Mouse (Mus musculus): Measurements from ENCODE around the gene Trio.

Trio gene

GRCm38 (mm10) chr15:27920751-27921150 lies 104.9 kb downstream of the Trio start:
- DNase-seq (ENCODE audit: low spot score): no peak

DNA sequence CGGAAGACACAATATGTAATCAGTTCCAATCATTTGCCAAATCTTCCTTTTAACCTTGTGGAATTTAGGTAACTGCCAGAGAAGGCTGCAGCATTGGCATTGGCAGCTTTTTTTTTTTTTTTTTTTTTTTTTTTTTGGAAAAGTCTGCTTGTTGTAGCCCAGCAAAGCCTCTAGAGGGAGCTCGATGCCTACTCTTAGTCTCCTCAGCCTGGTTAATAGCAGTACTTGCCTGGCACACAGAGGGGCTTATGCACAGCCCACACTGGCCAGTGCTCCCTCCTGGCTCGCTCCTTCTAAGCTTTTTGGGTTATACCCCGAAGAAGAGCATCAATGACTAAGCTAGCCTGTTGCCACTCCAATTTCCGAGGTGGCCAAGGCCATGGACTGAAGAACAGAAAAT lies 106.1 kb downstream of the Trio start:
- peak; percentile 59 for DNase-seq (ENCODE audit: low spot score)

DNA sequence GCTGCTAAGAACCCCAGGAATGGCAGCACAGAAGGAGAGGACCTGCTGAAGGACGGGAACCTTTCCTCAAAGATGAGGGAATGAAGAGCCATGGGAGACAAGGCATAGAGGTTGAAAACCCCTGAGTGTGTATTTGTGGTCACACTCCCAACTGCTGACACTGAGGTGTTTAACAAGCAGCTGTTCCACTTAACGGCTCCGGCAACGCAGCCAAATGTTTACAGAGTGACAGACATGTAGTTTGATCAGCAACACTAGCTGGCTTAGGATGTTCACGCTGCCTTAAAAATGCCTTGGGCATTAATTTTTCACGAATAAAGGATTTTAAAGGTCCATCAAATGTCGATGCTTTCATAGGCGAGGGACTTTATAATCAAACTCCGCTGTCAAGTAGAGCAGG lies 106.8 kb downstream of the Trio start:
- DNase-seq (ENCODE audit: low spot score): no peak

GRCm38 (mm10) chr15:27916204-27916603 lies 109.4 kb downstream of the Trio start:
- DNase-seq (ENCODE audit: low spot score): no peak

DNA sequence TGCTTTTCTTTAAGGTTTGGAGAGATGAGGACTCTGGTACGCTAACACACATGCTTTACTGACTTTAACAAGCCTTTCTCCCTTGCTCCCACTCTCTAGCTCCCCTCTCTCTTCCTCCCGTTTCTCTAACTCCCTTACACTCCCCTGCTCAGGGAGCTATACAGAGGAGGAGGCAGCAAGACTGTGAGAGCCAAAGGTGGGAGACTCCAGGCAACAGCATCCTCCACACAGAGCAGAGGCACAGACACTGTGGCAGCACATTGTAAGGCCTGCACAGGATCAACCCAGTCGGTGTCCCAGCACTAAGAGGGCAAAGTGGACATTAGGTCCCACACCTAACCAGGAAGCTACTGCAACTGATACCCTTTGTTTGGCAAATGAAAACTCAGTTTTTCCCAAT lies 112.6 kb downstream of the Trio start:
- DNase-seq (ENCODE audit: low spot score): no peak

GRCm38 (mm10) chr15:27911196-27911595 lies 114.5 kb downstream of the Trio start:
- DNase-seq (ENCODE audit: low spot score): no peak

- DNase-seq (ENCODE audit: low spot score): no peak
Measured at GRCm38 (mm10) chr15:27910179-27910578, 115.5 kb downstream of the Trio start.

GRCm38 (mm10) chr15:27907649-27908048 lies 118.0 kb downstream of the Trio start:
- no peak for DNase-seq (ENCODE audit: low spot score)

- DNase-seq (ENCODE audit: low spot score): no peak
Measured at GRCm38 (mm10) chr15:27906409-27906808, 119.2 kb downstream of the Trio start.

- no peak for DNase-seq (ENCODE audit: low spot score)
Measured at GRCm38 (mm10) chr15:27905341-27905740, 120.3 kb downstream of the Trio start.

GRCm38 (mm10) chr15:27904346-27905005 lies 121.2 kb downstream of the Trio start:
- DNase-seq (ENCODE audit: low spot score): no peak

GRCm38 (mm10) chr15:27901200-27901599 lies 124.4 kb downstream of the Trio start:
- DNase-seq (ENCODE audit: low spot score): no peak

DNA sequence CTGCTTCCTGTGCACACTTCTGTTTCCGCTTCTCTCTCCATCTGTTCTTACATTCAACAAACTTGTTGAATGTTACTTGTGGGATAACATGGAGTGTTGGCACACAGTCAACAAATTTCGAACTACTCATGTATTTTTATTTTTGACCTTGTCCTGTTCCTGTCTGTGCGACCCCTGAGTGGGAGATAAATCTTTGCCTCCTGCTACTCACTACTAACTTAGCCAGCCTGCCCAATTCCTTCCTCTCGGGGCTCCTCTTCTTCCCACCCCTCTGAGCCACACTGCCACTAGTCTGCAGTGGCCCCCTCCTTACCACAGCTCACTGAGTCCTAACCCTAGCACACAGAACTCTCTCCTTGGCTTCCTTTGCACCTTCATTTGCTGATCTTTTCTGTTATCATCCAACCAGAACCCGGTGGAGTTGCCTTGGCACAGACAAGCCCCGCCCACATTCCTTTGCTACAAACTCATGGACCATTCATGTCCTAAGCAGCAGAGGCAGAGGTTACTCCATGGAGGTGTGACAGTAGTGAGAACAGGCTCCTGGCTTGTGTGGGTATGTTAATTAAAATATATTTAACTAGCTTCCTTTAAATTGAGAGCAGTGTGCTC lies 126.7 kb downstream of the Trio start:
- no peak for DNase-seq (ENCODE audit: low spot score)

DNA sequence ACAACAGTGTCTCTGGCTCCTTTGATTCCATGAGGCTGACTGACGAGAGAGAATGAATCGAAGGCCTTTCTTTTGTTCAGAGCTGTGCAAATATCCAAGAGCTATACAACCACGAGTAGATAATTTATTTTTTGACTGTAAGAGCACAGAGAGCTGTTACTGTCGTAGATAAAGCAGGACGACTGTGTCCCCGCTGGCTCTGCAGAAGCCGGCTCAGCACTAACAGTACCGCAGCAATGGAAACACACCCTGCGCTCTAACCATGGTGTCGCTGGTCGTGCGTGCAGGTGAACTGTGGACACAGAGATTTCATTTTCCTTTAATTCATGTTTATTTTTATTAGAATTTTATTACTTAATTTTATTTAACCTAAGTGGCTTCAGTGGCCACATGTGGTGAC lies 131.5 kb downstream of the Trio start:
- no peak for DNase-seq (ENCODE audit: low spot score)

- no peak for DNase-seq (ENCODE audit: low spot score)
Measured at GRCm38 (mm10) chr15:27892029-27892428, 133.6 kb downstream of the Trio start.

GRCm38 (mm10) chr15:27890666-27891065 lies 135.0 kb downstream of the Trio start:
- DNase-seq (ENCODE audit: low spot score): no peak

DNA sequence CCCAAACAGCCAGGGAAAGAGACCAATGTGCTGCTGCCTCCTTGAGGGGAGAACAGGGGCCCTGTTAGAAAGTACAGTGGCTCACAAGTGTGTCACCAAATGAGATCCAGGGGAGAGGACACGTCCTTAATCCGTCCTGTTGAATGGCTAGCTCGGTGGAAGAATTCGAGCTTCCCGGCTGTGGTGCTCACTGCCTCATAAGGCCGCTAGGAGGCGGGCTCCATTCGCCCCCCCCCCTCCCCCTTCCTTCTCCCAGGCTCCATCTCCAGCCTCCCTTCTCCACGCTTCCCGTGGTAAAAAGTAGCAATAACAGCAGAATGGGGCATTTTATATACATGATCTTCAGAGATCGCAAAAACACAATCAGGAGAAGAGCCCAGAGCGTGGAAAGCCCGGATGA lies 137.5 kb downstream of the Trio start:
- DNase-seq (ENCODE audit: low spot score): no peak

DNA sequence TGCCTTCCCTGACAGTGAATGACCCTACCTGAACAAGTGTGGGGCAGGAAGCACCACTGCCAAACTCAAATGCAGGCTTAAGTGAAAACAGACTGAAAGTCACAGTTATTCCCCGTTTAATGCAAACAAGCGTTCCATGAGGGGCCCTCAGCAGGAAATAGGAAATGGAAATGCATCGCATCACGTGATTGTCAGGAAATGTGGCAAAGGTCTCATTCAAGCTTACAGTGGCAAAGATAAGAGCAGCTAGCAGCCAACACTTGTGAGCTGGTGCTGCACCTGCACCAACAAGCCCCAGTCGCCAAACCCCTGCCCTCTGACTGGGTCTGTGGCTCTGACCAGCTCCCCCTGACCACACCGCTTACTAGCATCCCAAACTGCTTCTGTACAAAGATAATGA lies 138.7 kb downstream of the Trio start:
- DNase-seq (ENCODE audit: low spot score): no peak

DNA sequence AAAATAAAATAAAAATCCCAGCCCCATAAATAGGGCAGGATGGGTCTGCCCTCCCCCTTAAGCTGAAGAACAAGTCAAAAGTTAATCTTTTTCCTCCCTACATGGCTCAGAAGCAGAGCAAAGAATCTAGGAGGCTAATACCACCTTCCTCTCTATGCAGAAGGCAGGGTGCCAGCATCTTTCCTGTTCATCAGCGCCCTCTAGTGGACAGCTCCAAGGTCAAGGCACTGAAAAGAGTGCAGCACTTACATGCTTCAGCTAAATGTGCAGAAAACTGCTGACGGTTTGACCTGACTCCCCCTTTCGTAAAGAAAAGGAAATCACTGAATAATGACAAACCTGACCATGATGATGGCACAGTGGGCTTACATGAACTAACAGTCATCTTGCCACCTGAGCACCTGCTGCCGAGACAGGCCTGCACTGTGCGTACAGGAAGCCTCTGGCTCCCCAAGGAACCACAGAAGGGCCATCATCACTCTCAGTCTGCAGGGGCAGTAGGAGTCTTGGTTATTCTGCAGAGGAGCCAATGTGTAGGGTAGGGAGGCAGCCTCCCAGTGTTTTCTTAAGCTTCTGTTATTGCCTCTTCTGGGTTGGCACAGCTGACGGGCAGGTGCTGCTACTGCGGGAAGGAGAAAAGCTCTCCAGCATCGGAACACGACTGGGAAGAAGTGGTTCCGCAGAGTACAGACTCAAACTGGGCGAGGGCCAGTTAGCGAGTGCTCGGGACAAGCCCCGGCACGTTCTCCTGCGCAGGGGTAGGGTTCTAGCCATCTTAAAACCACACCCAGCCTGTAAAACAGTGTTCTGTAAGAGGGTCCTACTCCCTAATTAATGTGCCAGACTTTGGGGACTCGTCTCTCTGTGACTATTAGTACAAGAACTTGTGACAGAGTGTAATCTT lies 141.0 kb downstream of the Trio start:
- DNase-seq (ENCODE audit: low spot score): peak; percentile 73

DNA sequence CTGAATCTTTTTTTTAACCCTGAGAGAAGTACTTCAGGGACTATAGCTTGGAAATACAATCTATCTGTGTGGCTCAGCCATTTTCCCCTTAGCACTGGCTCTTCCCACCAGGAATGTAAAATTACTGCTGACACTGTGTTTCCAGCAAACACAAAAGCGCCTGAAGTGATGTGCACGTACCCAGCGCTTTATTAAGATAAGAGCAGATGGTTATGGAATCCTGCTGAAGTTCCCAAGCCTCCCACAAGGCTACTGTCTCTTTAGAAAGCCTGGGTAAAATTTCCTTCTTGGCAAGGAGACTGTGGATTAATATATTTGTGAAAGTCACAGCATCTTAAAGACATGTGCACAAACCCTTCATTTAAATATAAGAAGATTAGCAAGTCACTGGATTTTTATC lies 141.8 kb downstream of the Trio start:
- no peak for DNase-seq (ENCODE audit: low spot score)

- DNase-seq (ENCODE audit: low spot score): no peak
Measured at GRCm38 (mm10) chr15:27882898-27883297, 142.8 kb downstream of the Trio start.

DNA sequence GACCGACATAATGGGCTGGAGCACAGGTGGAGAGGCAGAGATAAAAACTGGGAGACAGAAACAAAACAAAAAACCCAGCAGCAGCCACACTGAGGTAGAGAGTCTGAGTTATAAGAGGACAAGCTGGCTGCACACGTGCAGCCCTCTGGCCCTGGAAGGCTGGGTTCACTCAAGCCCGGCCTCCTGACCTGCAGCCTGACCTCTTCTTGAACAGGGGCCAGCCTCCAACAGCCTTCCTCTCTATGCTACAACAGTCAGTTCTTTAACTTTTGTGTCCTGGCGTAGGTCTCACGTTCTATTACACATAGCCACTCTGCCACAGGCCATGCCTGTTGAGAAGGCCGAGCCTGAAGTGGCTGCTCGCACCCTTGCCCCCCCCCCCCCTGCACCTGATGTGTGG lies 147.8 kb downstream of the Trio start:
- DNase-seq (ENCODE audit: low spot score): no peak

- DNase-seq (ENCODE audit: low spot score): peak; percentile 32
Measured at GRCm38 (mm10) chr15:27876327-27876726, 149.3 kb downstream of the Trio start.
